Mouse (Mus musculus) activated CD4-positive, CD25-positive, alpha-beta regulatory T cell, adult 4 months (primary cell): ENCODE measurements at regions not wholly inside any gene's neighbourhood (a gene's known extent, or its start where the extent isn't known, plus 50 kb on each side); places are given as distances from the start of the nearest gene placed in this dataset.
A peak's percentile ranks its signal among the peaks of the same experiment; 100 is the strongest.

Experiments used
- ATAC-seq: one replicate; pipeline ENCODE4 v1.8.0; 2017

- ATAC-seq = no peak
Observed at GRCm38 (mm10) chr15:94219907-94220306, 245.3 kb downstream of the Adamts20 start.

GRCm38 (mm10) chr15:94216703-94217102 is 248.5 kb downstream of the Adamts20 start:
- ATAC-seq = no peak

- peak; percentile 78 for ATAC-seq
Observed at GRCm38 (mm10) chr15:94214440-94214839, 250.8 kb downstream of the Adamts20 start.

DNA sequence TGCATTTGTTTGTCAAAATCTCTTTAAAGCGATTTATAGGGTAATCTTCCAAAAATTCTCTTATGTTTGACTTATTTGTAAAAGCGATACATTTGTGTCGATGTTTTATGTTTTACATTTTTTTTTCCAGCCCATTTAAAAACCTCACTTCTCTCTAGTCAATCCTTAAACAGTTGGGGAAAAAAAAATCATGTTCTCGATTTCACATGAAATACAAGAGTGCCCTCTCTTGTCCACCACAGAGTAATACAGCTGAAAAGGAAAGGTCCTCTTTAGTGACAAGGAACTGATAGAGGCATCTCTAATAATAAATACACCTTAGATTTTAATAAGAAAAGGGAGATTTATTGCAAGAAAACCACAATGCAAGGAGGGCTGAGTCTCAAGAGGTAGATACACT is 251.8 kb downstream of the Adamts20 start:
- peak; percentile 60 for ATAC-seq

GRCm38 (mm10) chr15:94208476-94208875 is 256.7 kb downstream of the Adamts20 start:
- no peak for ATAC-seq

- no peak for ATAC-seq
Observed at GRCm38 (mm10) chr15:94206454-94206853, 258.8 kb downstream of the Adamts20 start.

DNA sequence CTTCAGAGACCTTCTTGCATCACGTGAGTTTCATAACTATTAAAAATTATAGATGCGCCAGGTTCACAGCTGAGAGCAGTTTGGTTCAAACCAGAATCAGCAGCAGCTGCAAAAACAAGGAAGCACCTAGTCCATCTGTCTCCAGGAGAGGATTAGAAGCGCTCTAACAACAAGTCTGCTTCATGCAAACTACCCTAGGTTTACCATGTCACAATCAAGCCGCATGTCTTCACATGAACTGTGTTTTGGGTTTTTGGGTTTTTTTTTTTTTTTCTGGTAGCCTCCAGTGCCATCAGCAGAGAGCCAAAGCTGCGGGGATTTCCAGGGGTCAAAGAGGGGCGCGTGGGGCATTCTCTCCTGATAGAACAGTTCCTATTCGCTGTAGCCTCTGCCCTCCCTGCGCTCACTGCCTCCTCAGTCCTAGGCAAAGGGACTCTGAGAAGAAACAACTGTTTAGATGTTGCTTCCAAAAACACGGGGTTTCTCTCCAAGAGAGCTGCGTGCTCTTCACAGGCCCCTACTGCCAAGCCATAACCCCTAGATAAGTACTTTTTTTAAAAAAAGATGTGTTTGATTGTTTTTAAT is 259.8 kb downstream of the Adamts20 start:
- ATAC-seq = no peak

DNA sequence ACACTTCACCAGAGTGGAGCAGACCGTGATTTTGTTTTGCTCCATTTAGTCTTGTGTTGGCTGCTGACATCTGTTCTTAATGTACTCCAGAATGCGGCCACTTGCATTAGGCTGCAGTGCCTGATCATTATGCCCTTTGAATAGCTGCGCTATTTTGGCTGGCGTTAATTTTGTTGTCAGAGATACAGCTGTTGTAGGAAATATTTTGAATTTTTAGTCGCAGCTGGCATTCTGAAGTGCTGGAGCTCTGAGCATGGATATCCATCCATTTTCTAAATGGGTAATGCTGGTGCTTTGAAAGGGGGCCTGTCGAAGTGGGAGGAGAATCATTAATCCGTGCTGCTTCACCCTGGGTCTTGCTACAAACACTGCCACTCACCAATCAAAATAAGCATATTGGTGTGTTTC is 275.1 kb downstream of the Adamts20 start:
- ATAC-seq = no peak

DNA sequence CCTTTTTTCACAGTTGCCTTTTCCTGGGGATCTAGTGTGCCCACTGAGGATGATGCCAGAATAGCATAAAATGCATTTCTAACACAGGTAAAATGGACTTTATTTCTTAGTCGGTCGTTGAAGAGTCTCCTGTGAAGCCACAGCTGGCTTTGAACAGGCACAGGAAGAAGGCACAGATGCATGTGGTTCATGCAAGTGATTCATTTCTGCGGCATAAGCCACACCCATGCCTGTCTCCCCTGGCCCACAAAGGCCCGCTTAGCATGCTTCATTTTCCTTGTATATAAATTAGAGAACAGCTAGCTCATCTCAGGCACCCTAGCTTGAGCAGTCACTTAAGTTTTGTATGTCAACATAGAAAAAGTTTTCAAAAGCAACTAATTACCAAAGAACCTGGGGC is 277.6 kb downstream of the Adamts20 start:
- peak; percentile 43 for ATAC-seq

- ATAC-seq = no peak
Observed at GRCm38 (mm10) chr15:94183663-94184375, 281.4 kb downstream of the Adamts20 start.

DNA sequence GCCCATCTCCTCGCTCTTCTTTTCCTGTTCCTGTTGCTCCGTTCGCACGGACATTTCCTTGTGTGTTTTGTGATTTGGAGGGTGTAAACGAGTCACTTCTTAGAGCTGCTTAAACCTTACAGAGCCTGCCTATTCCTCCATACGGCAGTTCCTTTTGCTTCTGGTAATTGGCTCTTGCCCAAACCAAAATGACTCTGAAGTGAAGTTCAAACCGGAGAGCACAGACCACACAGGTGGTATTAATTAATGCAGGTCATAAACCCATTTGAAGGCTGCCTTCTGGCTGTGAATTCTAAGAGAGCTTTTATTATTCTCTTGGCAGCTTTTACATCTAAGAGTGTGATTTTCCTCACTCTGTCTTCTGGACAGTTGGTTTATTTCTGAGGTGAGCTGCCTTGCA is 291.1 kb downstream of the Adamts20 start:
- no peak for ATAC-seq

- ATAC-seq = no peak
Observed at GRCm38 (mm10) chr15:94160806-94161205, 304.4 kb downstream of the Adamts20 start.

DNA sequence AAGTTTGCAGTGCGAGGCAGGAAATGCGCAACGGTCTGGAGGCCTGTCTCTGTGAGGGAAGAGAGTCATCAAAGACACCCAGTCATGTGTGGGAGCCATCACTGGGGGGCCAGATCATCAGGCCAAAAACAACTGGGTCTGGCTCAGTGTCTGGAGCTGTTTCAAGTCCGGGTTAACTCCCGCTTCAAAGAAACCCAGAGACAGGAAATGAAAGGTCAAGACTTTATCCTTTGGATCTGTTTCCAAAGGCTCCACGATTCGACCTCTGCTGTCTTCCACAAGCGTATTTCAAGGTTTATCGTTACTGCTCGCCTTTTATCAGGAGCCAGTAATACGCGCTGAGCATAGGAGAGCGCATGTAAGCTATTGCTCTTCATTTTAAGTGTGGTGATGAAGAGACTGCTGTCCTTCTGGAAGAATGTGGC is 325.7 kb downstream of the Adamts20 start:
- no peak for ATAC-seq

DNA sequence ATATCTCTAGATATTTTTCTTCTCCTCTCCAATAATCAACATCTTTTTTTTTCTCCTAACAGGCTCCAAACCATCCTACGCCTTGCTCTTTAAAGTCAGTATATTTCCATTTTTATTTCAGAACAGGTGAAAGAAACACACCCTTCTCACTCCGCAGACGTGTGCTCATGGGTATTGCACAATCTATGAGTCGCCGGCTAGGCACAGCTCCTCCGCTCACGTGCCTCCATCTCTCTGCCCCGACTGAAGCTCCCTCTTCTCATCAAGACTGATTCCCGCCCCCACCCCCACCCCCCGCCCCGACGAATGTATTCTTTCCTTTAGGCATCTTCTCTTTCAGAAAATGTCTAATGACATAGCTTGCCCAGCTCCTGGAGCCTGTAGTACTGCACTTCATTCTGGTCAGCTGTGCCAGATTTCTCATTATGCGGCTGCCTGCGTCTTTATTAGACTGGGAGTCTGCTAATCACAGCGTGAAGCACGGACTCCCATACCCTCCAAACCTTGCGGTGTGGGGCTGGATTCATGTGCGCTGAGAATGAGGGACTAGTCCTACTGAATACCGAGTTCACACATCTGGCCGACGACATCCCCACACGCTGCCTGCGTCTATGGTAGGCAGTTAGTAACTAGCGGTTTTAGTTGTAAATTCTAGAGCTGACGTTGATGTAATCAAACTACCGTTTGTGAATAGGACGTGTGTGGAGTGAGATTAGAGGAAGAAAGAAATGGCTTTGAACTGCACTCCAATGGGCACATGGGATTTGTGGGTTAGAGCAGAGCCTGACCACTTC is 327.9 kb downstream of the Adamts20 start:
- no peak for ATAC-seq

- no peak for ATAC-seq
Observed at GRCm38 (mm10) chr15:94112801-94113200, 352.4 kb downstream of the Adamts20 start.

DNA sequence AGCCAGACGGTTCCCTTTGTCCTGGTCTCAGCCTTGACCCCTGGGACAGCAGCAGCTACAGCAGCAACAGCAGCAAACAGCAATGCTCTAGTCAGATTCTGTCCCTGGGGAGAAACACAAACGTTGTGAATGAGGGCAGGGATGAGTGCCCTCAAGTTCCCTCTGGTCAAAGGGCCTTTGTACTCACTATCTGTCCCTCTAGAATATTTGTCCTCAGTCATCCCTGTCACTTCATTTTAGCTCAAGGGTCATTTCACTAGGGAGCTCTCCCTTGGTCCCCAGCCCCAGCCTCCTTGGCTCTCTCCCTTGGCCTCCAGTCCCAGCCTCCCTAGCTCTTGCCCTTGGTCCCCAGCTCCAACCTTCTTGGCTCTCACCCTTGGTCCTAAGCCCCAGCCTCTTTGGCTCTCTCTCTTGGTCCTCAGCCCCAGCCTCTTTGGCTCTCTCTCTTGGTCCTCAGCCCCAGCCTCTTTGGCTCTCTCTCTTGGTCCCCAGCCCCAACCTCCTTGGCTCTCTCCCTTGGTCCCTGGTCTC is 358.0 kb downstream of the Adamts20 start:
- no peak for ATAC-seq

- ATAC-seq = peak; percentile 21
Observed at GRCm38 (mm10) chr15:94090644-94091043, 374.6 kb downstream of the Adamts20 start.

GRCm38 (mm10) chr15:94089856-94090255 is 375.4 kb downstream of the Adamts20 start:
- peak; percentile 58 for ATAC-seq

DNA sequence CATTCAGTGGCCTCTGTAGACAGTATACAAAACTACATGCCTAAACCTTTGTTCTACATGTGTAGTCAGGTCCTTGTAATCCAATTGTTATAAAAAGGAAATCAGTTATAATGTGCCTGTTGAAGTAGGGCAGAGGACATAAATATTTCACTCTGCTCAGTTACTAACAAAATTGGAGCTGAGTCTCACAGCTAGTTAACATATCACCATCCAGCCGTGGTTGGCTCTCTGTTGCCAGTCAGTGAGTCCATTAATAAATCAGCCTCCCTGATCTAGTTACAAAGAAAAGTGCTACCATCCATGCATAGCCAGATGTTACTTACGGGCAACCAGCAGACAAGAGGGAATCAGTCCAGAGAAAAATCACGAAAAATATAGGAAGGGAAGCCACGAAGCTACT is 382.8 kb downstream of the Adamts20 start:
- no peak for ATAC-seq

DNA sequence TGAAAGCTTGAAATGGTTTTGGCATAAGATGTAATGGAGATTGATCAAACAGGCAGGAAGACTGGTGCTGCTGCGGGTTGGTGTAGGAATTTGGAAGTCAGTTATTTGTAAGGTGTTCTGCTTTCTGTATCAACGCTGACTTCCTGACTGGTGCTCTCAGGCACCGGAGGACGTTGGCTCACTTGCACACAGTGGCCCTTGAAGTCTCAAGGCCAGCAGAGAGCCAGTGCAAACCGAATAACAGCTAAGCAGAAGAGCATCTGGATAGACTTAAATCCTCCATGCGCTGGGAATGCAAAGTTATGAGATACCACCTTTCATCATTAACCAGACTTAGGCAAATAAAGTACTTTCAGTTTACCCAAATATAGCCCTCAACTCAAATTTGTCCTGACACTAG is 388.2 kb downstream of the Adamts20 start:
- ATAC-seq = no peak

DNA sequence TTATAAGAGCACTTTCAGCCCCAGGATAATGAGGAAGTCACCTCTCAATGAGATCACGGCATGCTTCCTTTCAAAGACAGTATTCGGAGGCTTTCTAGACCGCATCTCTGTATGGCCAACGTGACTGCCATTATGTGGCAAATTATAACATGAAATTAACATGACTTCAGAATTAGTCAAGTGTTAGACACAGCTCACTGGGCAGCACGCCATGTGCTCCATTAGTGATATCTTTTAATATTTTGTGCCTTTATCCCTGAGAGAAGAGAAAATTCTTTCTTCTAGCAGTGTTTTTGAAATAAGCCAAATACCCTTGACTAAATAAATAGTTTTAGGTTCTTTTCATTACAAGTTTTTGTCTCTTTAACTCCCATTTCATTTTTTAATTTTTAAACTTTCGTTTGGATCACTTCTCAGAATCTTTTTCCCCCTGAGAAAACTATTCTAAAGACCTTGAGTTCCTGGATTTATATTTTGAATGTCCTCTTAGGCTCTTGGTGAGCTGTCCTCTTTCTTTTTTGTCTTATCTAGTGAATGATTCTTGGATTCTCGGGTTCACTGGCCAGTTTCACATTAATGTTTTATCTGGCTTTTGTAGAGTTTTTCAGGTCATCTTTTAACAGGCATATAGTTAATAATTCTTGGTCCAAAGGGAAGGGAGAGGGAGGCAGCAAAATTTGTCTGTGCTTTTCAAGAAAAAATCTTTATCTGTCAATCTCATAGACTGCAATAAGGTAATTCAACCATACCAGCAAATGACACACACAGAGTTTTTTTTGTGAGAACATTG is 390.9 kb downstream of the Adamts20 start:
- no peak for ATAC-seq

- ATAC-seq = no peak
Observed at GRCm38 (mm10) chr15:94067721-94068120, 397.5 kb downstream of the Adamts20 start.
